Mouse (Mus musculus): ENCODE measurements around the gene Galnt10.

Gene Galnt10

GRCm38 (mm10) chr11:57829871-57830775, 184.9 kb downstream of the Galnt10 start:
- POLR2A ChIA-PET = interaction anchor here in 2 of 4 experiments (0.6 to 1.8 kb wide), 7 partner anchors 16 to 132 kb away, joined by 3 to 6 read pairs (median 3); no protein-coding TSS in a partner anchor
- CTCF ChIA-PET = interaction anchor here in 3 of 4 experiments (0.6 to 1.9 kb wide), 4 partner anchors 9 to 279 kb away, joined by 3 to 7 read pairs (median 3); no protein-coding TSS in a partner anchor

- POLR2A ChIA-PET = interaction anchor here in 2 of 4 experiments (0.7 to 1.8 kb wide), 6 partner anchors 10 to 131 kb away, joined by 3 to 6 read pairs (median 4); no protein-coding TSS in a partner anchor
- CTCF ChIA-PET = interaction anchor here in 2 of 4 experiments (0.5 to 1.9 kb wide), 6 partner anchors 13 to 280 kb away, joined by 3 to 7 read pairs (median 3); no protein-coding TSS in a partner anchor
These were observed 186.1 kb downstream of the Galnt10 start for GRCm38 (mm10) chr11:57831281-57831781.

- POLR2A ChIA-PET = interaction anchor here in 2 of 4 experiments (0.7 to 1.8 kb wide), 4 partner anchors 9 to 87 kb away, joined by 3 to 6 read pairs (median 6); no protein-coding TSS in a partner anchor
- CTCF ChIA-PET = interaction anchor here in 2 of 4 experiments (1.0 to 1.6 kb wide), 5 partner anchors 13 to 103 kb away, joined by 3 to 4 read pairs (median 3); no protein-coding TSS in a partner anchor
These were observed 186.6 kb downstream of the Galnt10 start for GRCm38 (mm10) chr11:57831861-57832260.

GRCm38 (mm10) chr11:57832552-57833201, 187.4 kb downstream of the Galnt10 start, which contains the start of gene Hand1:
TSS of gene Hand1 (minus strand) at chr11:57832818.
- POLR2A ChIA-PET = interaction anchor here in 3 of 4 experiments (0.6 to 1.8 kb wide), 5 partner anchors 9 to 99 kb away, joined by 3 to 8 read pairs (median 6); no protein-coding TSS in a partner anchor
- CTCF ChIA-PET = interaction anchor here in 3 of 4 experiments (0.5 to 1.6 kb wide), 5 partner anchors 8 to 102 kb away, joined by 3 to 6 read pairs (median 3); no protein-coding TSS in a partner anchor

GRCm38 (mm10) chr11:57833296-57833977, 188.2 kb downstream of the Galnt10 start:
- ChIA-PET POLR2A (interaction anchor here in 1 of 4 experiments (0.7 to 1.8 kb wide), 3 partner anchors 8 to 85 kb away, joined by 3 to 8 read pairs (median 6); no protein-coding TSS in a partner anchor), CTCF (interaction anchor here (0.5 to 2.2 kb wide), 5 partner anchors 9 to 75 kb away, joined by 3 to 11 read pairs (median 6); no protein-coding TSS in a partner anchor)

- POLR2A ChIA-PET = no interaction called here
- CTCF ChIA-PET = interaction anchor here in 2 of 4 experiments (0.6 to 2.2 kb wide), 2 partner anchors 9 to 13 kb away, joined by 10 to 11 read pairs; no protein-coding TSS in a partner anchor
These were observed 188.8 kb downstream of the Galnt10 start for GRCm38 (mm10) chr11:57834031-57834430.

- ChIA-PET POLR2A (no interaction called here), CTCF (interaction anchor here in 1 of 4 experiments (2.2 kb wide), 1 partner anchor 10 kb away, joined by 11 read pairs; no protein-coding TSS in a partner anchor)
These were observed 190.1 kb downstream of the Galnt10 start for GRCm38 (mm10) chr11:57835331-57835730.

GRCm38 (mm10) chr11:57835931-57836330, 190.7 kb downstream of the Galnt10 start:
- CTCF ChIA-PET = no interaction called here
- POLR2A ChIA-PET = no interaction called here

GRCm38 (mm10) chr11:57836401-57836800, 191.2 kb downstream of the Galnt10 start:
- ChIA-PET POLR2A (no interaction called here), CTCF (interaction anchor here in 1 of 4 experiments (1.7 kb wide), 1 partner anchor 11 kb away, joined by 3 read pairs; no protein-coding TSS in a partner anchor)

All from embryonic stem cell, embryonic (primary cell).